Mouse (Mus musculus) liver, adult 2 months (tissue): ENCODE results near the gene Sh3bp5l.

ENCODE experiments used
- CTCF ChIP-seq: fragments of 200-500 bp; IDR thresholded peaks from 2 replicates; pipeline ENCODE4 v1.5.1; 2011; ENCODE audit warnings: low read depth, low read length, control low read depth
- POLR2A ChIP-seq: fragments of 200-500 bp; IDR thresholded peaks from 2 replicates; pipeline ENCODE4 v1.6.1; 2011; ENCODE audit warnings: low read length, control low read depth; ENCODE audit not compliant: insufficient read depth; ENCODE audit errors: extremely low read depth

GRCm38 (mm10) chr11:58303594-58303993 lies 26.9 kb upstream of the Sh3bp5l start:
- no peak for TF ChIP-seq CTCF
- TF ChIP-seq POLR2A, result no peak
